Mouse (Mus musculus): ENCODE measurements around the gene Akt3. TPM values are rescaled to one million over a fixed set of nuclear protein-coding genes. Genes with fewer than 3 reads are reported as not detected.

The Akt3 gene
- total RNA-seq, 1 experiment, result 8.4 TPM

GRCm38 (mm10) chr1:177051366-177051963 lies 206.5 kb downstream of the Akt3 start:
- TF ChIP-seq CHD2 (IDR thresholded peaks at IDR 0.05; ENCODE audit: low read depth, low read length) (no peak), ZNF384 (IDR thresholded peaks at IDR 0.05; ENCODE audit: low read depth, low read length) (no peak), MAFK (IDR thresholded peaks at IDR 0.05; ENCODE audit: insufficient read depth, low read depth, low read length) (no peak), ZC3H11A (IDR thresholded peaks at IDR 0.05; ENCODE audit: borderline replicate concordance, low read depth, low read length) (no peak), HCFC1 (IDR thresholded peaks at IDR 0.05; ENCODE audit: borderline replicate concordance, insufficient read depth, low read length) (no peak)
- no peaks in the 10 kb centered on the region for H3K36me3 ChIP-seq (ENCODE audit: control insufficient read depth, insufficient read depth, low read length, poor library complexity, severe bottlenecking)
- no peaks in the 10 kb centered on the region for H3K9me3 ChIP-seq (ENCODE audit: control insufficient read depth, insufficient read depth, low read depth, low read length)
- H3K4me1 ChIP-seq (ENCODE audit: control insufficient read depth in 2 of 2, insufficient read depth in 2 of 2, low read length in 2 of 2, poor library complexity in 1 of 2), result no peaks in the 10 kb centered on the region
- in situ Hi-C loops (cut with MboI; ENCODE audit: low sequenced_read_pairs in 2 of 2, unreplicated experiment in 2 of 2), result no loop called here
- H3K9ac ChIP-seq (ENCODE audit: insufficient read depth, low read depth, low read length, poor library complexity, severe bottlenecking), result no peak overlapping the region
- DNase-seq (ENCODE audit: low read depth, low spot score), result no peak
- no peak overlapping the region for H3K4me3 ChIP-seq (ENCODE audit: insufficient read depth in 1 of 2, low read depth in 1 of 2, low read length in 2 of 2, poor library complexity in 1 of 2, severe bottlenecking in 1 of 2)
- no peak overlapping the region for H3K27ac ChIP-seq (ENCODE audit: insufficient read depth, low read depth, low read length, poor library complexity, severe bottlenecking)

- no peak for DNase-seq (ENCODE audit: low read depth, low spot score)
- Histone ChIP-seq H3K4me3 (ENCODE audit: insufficient read depth in 1 of 2, low read depth in 1 of 2, low read length in 2 of 2, poor library complexity in 1 of 2, severe bottlenecking in 1 of 2) (no peak overlapping the region), H3K27ac (ENCODE audit: insufficient read depth, low read depth, low read length, poor library complexity, severe bottlenecking) (no peak overlapping the region), H3K36me3 (ENCODE audit: control insufficient read depth, insufficient read depth, low read length, poor library complexity, severe bottlenecking) (no peaks in the 10 kb centered on the region), H3K4me1 (ENCODE audit: control insufficient read depth in 2 of 2, insufficient read depth in 2 of 2, low read length in 2 of 2, poor library complexity in 1 of 2) (no peaks in the 10 kb centered on the region), H3K9ac (ENCODE audit: insufficient read depth, low read depth, low read length, poor library complexity, severe bottlenecking) (no peak overlapping the region), H3K9me3 (ENCODE audit: control insufficient read depth, insufficient read depth, low read depth, low read length) (no peaks in the 10 kb centered on the region)
- in situ Hi-C loops (cut with MboI; ENCODE audit: low sequenced_read_pairs in 2 of 2, unreplicated experiment in 2 of 2), result no loop called here
- TF ChIP-seq ZC3H11A (IDR thresholded peaks at IDR 0.05; ENCODE audit: borderline replicate concordance, low read depth, low read length) (no peak), CHD2 (IDR thresholded peaks at IDR 0.05; ENCODE audit: low read depth, low read length) (no peak), HCFC1 (IDR thresholded peaks at IDR 0.05; ENCODE audit: borderline replicate concordance, insufficient read depth, low read length) (no peak), ZNF384 (IDR thresholded peaks at IDR 0.05; ENCODE audit: low read depth, low read length) (no peak), MAFK (IDR thresholded peaks at IDR 0.05; ENCODE audit: insufficient read depth, low read depth, low read length) (no peak)
These were observed 209.2 kb downstream of the Akt3 start for GRCm38 (mm10) chr1:177048773-177049172.

- Histone ChIP-seq H3K4me1 (ENCODE audit: control insufficient read depth in 2 of 2, insufficient read depth in 2 of 2, low read length in 2 of 2, poor library complexity in 1 of 2) (no peaks in the 10 kb centered on the region), H3K9me3 (ENCODE audit: control insufficient read depth, insufficient read depth, low read depth, low read length) (no peaks in the 10 kb centered on the region), H3K27ac (ENCODE audit: insufficient read depth, low read depth, low read length, poor library complexity, severe bottlenecking) (no peak overlapping the region), H3K9ac (ENCODE audit: insufficient read depth, low read depth, low read length, poor library complexity, severe bottlenecking) (no peak overlapping the region), H3K4me3 (ENCODE audit: insufficient read depth in 1 of 2, low read depth in 1 of 2, low read length in 2 of 2, poor library complexity in 1 of 2, severe bottlenecking in 1 of 2) (no peak overlapping the region), H3K36me3 (ENCODE audit: control insufficient read depth, insufficient read depth, low read length, poor library complexity, severe bottlenecking) (no peaks in the 10 kb centered on the region)
- in situ Hi-C loops (cut with MboI; ENCODE audit: low sequenced_read_pairs in 2 of 2, unreplicated experiment in 2 of 2), result no loop called here
- no peak for DNase-seq (ENCODE audit: low read depth, low spot score)
- TF ChIP-seq HCFC1 (IDR thresholded peaks at IDR 0.05; ENCODE audit: borderline replicate concordance, insufficient read depth, low read length), result no peak
- TF ChIP-seq MAFK (IDR thresholded peaks at IDR 0.05; ENCODE audit: insufficient read depth, low read depth, low read length), result no peak
- no peak for TF ChIP-seq ZNF384 (IDR thresholded peaks at IDR 0.05; ENCODE audit: low read depth, low read length)
- no peak for TF ChIP-seq CHD2 (IDR thresholded peaks at IDR 0.05; ENCODE audit: low read depth, low read length)
- TF ChIP-seq ZC3H11A (IDR thresholded peaks at IDR 0.05; ENCODE audit: borderline replicate concordance, low read depth, low read length), result no peak
These were observed 211.0 kb downstream of the Akt3 start for GRCm38 (mm10) chr1:177046963-177047362.

- Histone ChIP-seq H3K9ac (ENCODE audit: insufficient read depth, low read depth, low read length, poor library complexity, severe bottlenecking) (no peak overlapping the region), H3K4me3 (ENCODE audit: insufficient read depth in 1 of 2, low read depth in 1 of 2, low read length in 2 of 2, poor library complexity in 1 of 2, severe bottlenecking in 1 of 2) (no peak overlapping the region), H3K36me3 (ENCODE audit: control insufficient read depth, insufficient read depth, low read length, poor library complexity, severe bottlenecking) (no peaks in the 10 kb centered on the region), H3K4me1 (ENCODE audit: control insufficient read depth in 2 of 2, insufficient read depth in 2 of 2, low read length in 2 of 2, poor library complexity in 1 of 2) (no peaks in the 10 kb centered on the region), H3K27ac (ENCODE audit: insufficient read depth, low read depth, low read length, poor library complexity, severe bottlenecking) (no peak overlapping the region), H3K9me3 (ENCODE audit: control insufficient read depth, insufficient read depth, low read depth, low read length) (no peaks in the 10 kb centered on the region)
- no peak for DNase-seq (ENCODE audit: low read depth, low spot score)
- no peak for TF ChIP-seq ZC3H11A (IDR thresholded peaks at IDR 0.05; ENCODE audit: borderline replicate concordance, low read depth, low read length)
- no peak for TF ChIP-seq ZNF384 (IDR thresholded peaks at IDR 0.05; ENCODE audit: low read depth, low read length)
- no peak for TF ChIP-seq MAFK (IDR thresholded peaks at IDR 0.05; ENCODE audit: insufficient read depth, low read depth, low read length)
- no peak for TF ChIP-seq HCFC1 (IDR thresholded peaks at IDR 0.05; ENCODE audit: borderline replicate concordance, insufficient read depth, low read length)
- TF ChIP-seq CHD2 (IDR thresholded peaks at IDR 0.05; ENCODE audit: low read depth, low read length), result no peak
- in situ Hi-C loops (cut with MboI; ENCODE audit: low sequenced_read_pairs in 2 of 2, unreplicated experiment in 2 of 2), result no loop called here
These were observed 212.1 kb downstream of the Akt3 start for GRCm38 (mm10) chr1:177045885-177046284.
